14 mouse cellular contexts compared by ENCODE assay signal in the genomic region with DNA sequence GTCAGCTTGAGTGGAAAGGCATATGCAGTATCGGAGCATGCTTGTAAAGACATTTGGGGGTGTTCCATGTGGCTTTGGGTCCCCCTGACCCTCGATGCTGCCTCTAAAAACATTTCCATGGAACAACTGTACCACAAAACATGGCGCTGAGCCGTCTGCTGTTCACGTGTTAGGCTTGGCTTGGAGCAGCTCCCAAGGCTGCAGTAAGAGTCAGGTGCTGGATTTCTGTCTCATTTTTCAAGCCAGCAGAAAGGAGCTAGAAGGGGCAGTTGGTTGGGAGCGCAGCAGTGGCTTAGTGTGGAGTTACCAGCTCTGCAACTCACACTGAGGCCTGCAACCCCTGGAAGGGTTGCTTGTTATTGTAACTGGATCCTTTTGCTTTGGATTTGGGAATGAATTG. TPM values are rescaled to one million over a fixed set of nuclear protein-coding genes. Genes with fewer than 3 reads are reported as not detected.
DNase-seq lines count a peak whose midpoint lies in the region; ATAC-seq and TF ChIP-seq lines count a peak whose summit lies in the region.
"Had no signal": no experiment of that assay in that cellular context is flagged by ENCODE, and none has a peak within 500 bp of the region (broad histone marks: within the 10 kb centered on the region; RNA-seq: fewer than 3 reads in every experiment).

No protein-coding gene starts in this region.

- TF ChIP-seq POLR2A in heart, adult 2 months (IDR thresholded peaks at IDR 0.05; ENCODE audit: insufficient read depth, low read depth, low read length) = no peak
- no peak for TF ChIP-seq POLR2A in myocyte (IDR thresholded peaks at IDR 0.05; ENCODE audit: insufficient read length, low read depth)

- H3K9ac ChIP-seq in heart, adult 2 months (ENCODE audit: low read depth, low read length) = no peak overlapping the region
- no peak overlapping the region for H3K9ac ChIP-seq in liver, embryonic 12.5 days

- no peaks in the 10 kb centered on the region for H3K9me3 ChIP-seq in liver, embryonic 12.5 days (replicated peaks)
- H3K9me3 ChIP-seq: heart, embryonic 10.5 days had no signal

- intact Hi-C loops in heart, adult 2 months (cut with DNase I) = no loop called here
- intact Hi-C loops in heart, postnatal 36 days (cut with DNase I) = no loop called here
- intact Hi-C loops in left cerebral cortex, postnatal 36 days (cut with DNase I) = no loop called here

- ATAC-seq in liver, embryonic 12.5 days = no peak
- ATAC-seq: forebrain, embryonic 14.5 days; inflammation-experienced regulatory T-cells, adult 6 months had no signal

- DNase-seq in heart, adult 2 months = no peak
- no peak for DNase-seq in heart, postnatal 36 days
- no peak for DNase-seq in layer of hippocampus, adult 2 months (ENCODE audit: low spot score in 2 of 2)
- DNase-seq in layer of hippocampus, adult 9-11 months = no peak
- DNase-seq in gastrocnemius, adult 18-20 months (ENCODE audit: low spot score) = peak; percentile 80
- DNase-seq in left cerebral cortex, postnatal 36 days (ENCODE audit: low spot score in 2 of 2) = no peak
- DNase-seq: lung, adult 18-20 months; midbrain, embryonic 14.5 days; thymus, postnatal 25 days had no signal

- TF ChIP-seq CTCF in heart, adult 2 months (IDR thresholded peaks at IDR 0.05) = no peak
- TF ChIP-seq CTCF in layer of hippocampus, adult 2 months (conservative IDR thresholded peaks at IDR 0.05) = no peak

- H3K27me3 ChIP-seq in heart, adult 2 months (ENCODE audit: control insufficient read depth, insufficient read depth, low read length) = no peaks in the 10 kb centered on the region
- no peaks in the 10 kb centered on the region for H3K27me3 ChIP-seq in myocyte (ENCODE audit: control insufficient read depth, insufficient read depth, insufficient read length)
- no peaks in the 10 kb centered on the region for H3K27me3 ChIP-seq in liver, embryonic 12.5 days (replicated peaks)

- H3K4me3 ChIP-seq in heart, adult 2 months = no peak overlapping the region
- H3K4me3 ChIP-seq in layer of hippocampus, adult 2 months = no peak overlapping the region
- no peak overlapping the region for H3K4me3 ChIP-seq in myocyte
- no peak overlapping the region for H3K4me3 ChIP-seq in liver, embryonic 12.5 days
- H3K4me3 ChIP-seq: heart, embryonic 10.5 days had no signal

- no peaks in the 10 kb centered on the region; the same call in 1 of the 2 replicates for H3K36me3 ChIP-seq in heart, adult 2 months (ENCODE audit: control insufficient read depth, insufficient read depth, low read length)
- peaks cover 10% of the 10 kb centered on the region for H3K36me3 ChIP-seq in myocyte (ENCODE audit: control insufficient read depth, insufficient read depth)
- peaks cover 18% of the 10 kb centered on the region for H3K36me3 ChIP-seq in liver, embryonic 12.5 days

- H3K27ac ChIP-seq in heart, adult 2 months = peak overlapping the region; percentile 21
- H3K27ac ChIP-seq in layer of hippocampus, adult 2 months = peak overlapping the region; percentile 46
- H3K27ac ChIP-seq in liver, embryonic 12.5 days = no peak overlapping the region
- H3K27ac ChIP-seq: heart, embryonic 10.5 days had no signal

- H3ac ChIP-seq in myocyte (ENCODE audit: control insufficient read depth, insufficient read length) = no peak overlapping the region

- 66% methylated on average over 6 of the region's 6 CpGs for WGBS in heart, adult 2 months
- 85% methylated on average over 6 of the region's 6 CpGs for WGBS in liver, embryonic 12.5 days (ENCODE audit: insufficient replicate concordance)

- no peak for TF ChIP-seq EP300 in heart, adult 2 months (IDR thresholded peaks at IDR 0.05; ENCODE audit: insufficient read depth, low read depth, low read length)

- peaks cover 11% of the 10 kb centered on the region for H3K4me1 ChIP-seq in heart, adult 2 months (ENCODE audit: control insufficient read depth, insufficient read depth, low read length)
- H3K4me1 ChIP-seq in liver, embryonic 12.5 days = peaks cover 12% of the 10 kb centered on the region; the same call in 1 of the 2 replicates

- peaks cover 6% of the 10 kb centered on the region for H3K79me2 ChIP-seq in heart, adult 2 months (replicated peaks; ENCODE audit: control insufficient read depth, insufficient read depth, low read length)
- H3K79me2 ChIP-seq in myocyte (ENCODE audit: control insufficient read depth, insufficient read depth) = peaks cover 100% of the 10 kb centered on the region

- peak overlapping the region; percentile 48 for H3K4me2 ChIP-seq in myocyte (ENCODE audit: low read depth)
- H3K4me2 ChIP-seq in liver, embryonic 12.5 days = no peak overlapping the region

TF ChIP-seq in myocyte, 11 proteins besides CTCF, POLR2A, EP300 and RAD21:
- TF ChIP-seq SRF (IDR thresholded peaks at IDR 0.05; ENCODE audit: control insufficient read depth, insufficient read length, low read depth) = no peak
- TF ChIP-seq CEBPB (IDR thresholded peaks at IDR 0.05; ENCODE audit: insufficient read depth, poor library complexity, severe bottlenecking) = no peak
- TF ChIP-seq MYOG (IDR thresholded peaks at IDR 0.05; ENCODE audit: control insufficient read depth in 1 of 3, insufficient read depth in 1 of 3, insufficient read length in 2 of 3, low read depth in 2 of 3) = peak in 1 of 3 experiments; percentile 36
- TF ChIP-seq POLR2AphosphoS2 (IDR thresholded peaks at IDR 0.05; ENCODE audit: insufficient read length, low read depth) = no peak
- no peak for TF ChIP-seq E2F4 (IDR thresholded peaks at IDR 0.05; ENCODE audit: insufficient read depth)
- peak; percentile 1 for TF ChIP-seq TCF12 (IDR thresholded peaks at IDR 0.05; ENCODE audit: insufficient read depth, poor library complexity, severe bottlenecking)
- no peak for TF ChIP-seq TCF3 (IDR thresholded peaks at IDR 0.05; ENCODE audit: insufficient read length, low read depth)
- peak in 1 of 3 experiments; percentile 16 for TF ChIP-seq MYOD1 (IDR thresholded peaks at IDR 0.05; ENCODE audit: control insufficient read depth in 1 of 3, insufficient read length in 2 of 3, low read depth in 2 of 3)
- no peak for TF ChIP-seq REST (IDR thresholded peaks at IDR 0.05; ENCODE audit: insufficient read depth, insufficient read length)
- peak; percentile 24 for TF ChIP-seq USF1 (IDR thresholded peaks at IDR 0.05; ENCODE audit: low read depth)
- TF ChIP-seq MAX (IDR thresholded peaks at IDR 0.05; ENCODE audit: low read depth) = no peak
TF ChIP-seq in myocyte: peak in this region for 4.

RNA-seq across cellular contexts. Expression of gene Sept11, which starts 21.3 kb away (rescaled TPM):
- total RNA-seq in heart, adult 2 months (2021) = 10 to 100 TPM; 25.7 to 34.0 TPM
- 15.6 and 25.8 TPM in 2 replicates for polyA plus RNA-seq in heart, adult 2 months (2012; rRNA removed)
- 10 to 100 TPM; 29.9 to 32.5 TPM for total RNA-seq in heart, postnatal 36 days (2021)
- total RNA-seq in layer of hippocampus, adult 2 months (2021) = 100 to 1,000 TPM; 107 to 115 TPM
- total RNA-seq in gastrocnemius, adult 18-20 months (2021) = 100 to 1,000 TPM in 1 of 2 experiments, 10 to 100 TPM in 1; 92.9 to 103 TPM
- polyA plus RNA-seq in myocyte (2012; fragmentation: generic; extraction: Trizol) = 114 TPM
- 100 to 1,000 TPM; 185 to 201 TPM for total RNA-seq in left cerebral cortex, postnatal 36 days (2021)
- polyA plus RNA-seq in liver, embryonic 12.5 days (2016; fragmentation: Nextera tagmentation; extraction: Ambion mirVana) = 57.6 and 59.0 TPM in 2 replicates
